18 mouse cellular contexts compared by ENCODE assay signal in the genomic region with DNA sequence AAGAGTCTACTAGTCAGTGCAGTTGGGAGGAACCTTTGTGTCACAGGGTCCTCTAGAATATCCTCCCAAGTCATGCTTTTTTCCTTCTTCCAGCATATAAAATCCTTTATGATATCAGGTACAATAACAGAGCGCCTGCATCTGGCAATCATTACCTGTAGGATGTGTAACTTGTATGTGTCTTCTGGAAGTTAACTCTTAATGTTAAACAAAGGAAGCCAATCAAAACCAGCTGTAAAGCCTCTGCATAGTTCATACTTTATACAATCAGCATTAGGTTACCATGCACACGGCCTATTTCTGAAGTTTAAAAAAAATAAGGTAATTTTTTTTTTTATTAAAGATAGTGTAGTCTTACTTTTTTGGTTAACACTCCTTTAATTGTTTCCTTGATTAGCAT.
"Had no signal": no experiment of that assay in that cellular context is flagged by ENCODE, and none has a peak within 500 bp of the region (broad histone marks: within the 10 kb centered on the region; RNA-seq: fewer than 3 reads in every experiment).

No protein-coding gene starts in this region.

- ATAC-seq: liver, postnatal 0 days; lung, postnatal 0 days had no signal

- H3K4me1 ChIP-seq: limb, embryonic 15.5 days; megakaryocyte, embryonic 14.5 days had no signal

- H3K9me3 ChIP-seq: kidney, embryonic 15.5 days; limb, embryonic 15.5 days; megakaryocyte, embryonic 14.5 days had no signal

- H3K36me3 ChIP-seq: kidney, embryonic 15.5 days; limb, embryonic 15.5 days had no signal

- DNase-seq: kidney, adult 8-10 months; kidney, postnatal 10 days; kidney, postnatal 36 days; left cerebral cortex, postnatal 4 days; liver, postnatal 0 days; midbrain, embryonic 14.5 days; thymus, adult 2 months; thymus, postnatal 14 days; thymus, postnatal 4 days had no signal

- H3K27me3 ChIP-seq: kidney, embryonic 15.5 days; limb, embryonic 15.5 days; megakaryocyte, embryonic 14.5 days had no signal

- H3K4me3 ChIP-seq: kidney, embryonic 15.5 days; limb, embryonic 15.5 days; megakaryocyte, embryonic 14.5 days had no signal

- H3K4me2 ChIP-seq: kidney, embryonic 15.5 days; limb, embryonic 15.5 days; liver, embryonic 11.5 days; lung, embryonic 14.5 days; midbrain, embryonic 11.5 days had no signal

- H3K27ac ChIP-seq: kidney, embryonic 15.5 days; limb, embryonic 15.5 days; liver, embryonic 14.5 days; stomach, postnatal 0 days had no signal

- H3K9ac ChIP-seq: kidney, embryonic 15.5 days; limb, embryonic 15.5 days; liver, embryonic 14.5 days; liver, postnatal 0 days; lung, embryonic 14.5 days had no signal
